ENCODE assay signal across 29 mouse cellular contexts in the genomic region with DNA sequence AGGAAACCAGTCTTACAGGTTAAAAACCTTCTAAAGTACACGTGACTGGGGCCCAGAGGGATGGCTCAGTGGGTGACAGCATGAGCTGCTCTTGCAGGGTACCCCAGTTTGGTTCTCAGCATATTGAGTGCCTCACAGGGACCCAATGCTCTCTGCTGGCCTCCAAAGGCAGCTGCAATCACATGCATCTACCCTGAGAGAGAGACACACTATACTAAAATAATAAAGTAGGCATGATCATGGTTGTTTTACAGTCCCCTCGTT.
DNase-seq lines count a peak whose midpoint lies in the region; ATAC-seq and TF ChIP-seq lines count a peak whose summit lies in the region.
"Had no signal": no experiment of that assay in that cellular context is flagged by ENCODE, and none has a peak within 500 bp of the region (broad histone marks: within the 10 kb centered on the region; RNA-seq: fewer than 3 reads in every experiment).

No protein-coding gene starts in this region.

- WGBS in forebrain, postnatal 0 days = 74% methylated on average over 2 of the region's 2 CpGs
- WGBS in forebrain, embryonic 10.5 days = 80% methylated on average over 2 of the region's 2 CpGs
- 66% methylated on average over 2 of the region's 2 CpGs for WGBS in hindbrain, postnatal 0 days
- 67% methylated on average over 2 of the region's 2 CpGs for WGBS in neural tube, embryonic 15.5 days

- DNase-seq in forebrain, postnatal 0 days = no peak
- no peak for DNase-seq in forebrain, embryonic 10.5 days (ENCODE audit: extremely low spot score, low spot score)
- DNase-seq in left cerebral cortex, adult 2 months (ENCODE audit: extremely low spot score in 1 of 2, low spot score in 2 of 2) = no peak
- DNase-seq in left cerebral cortex, postnatal 25 days (ENCODE audit: low spot score in 2 of 2) = no peak
- DNase-seq in hindbrain, postnatal 0 days (ENCODE audit: low spot score) = no peak
- DNase-seq: adrenal gland, adult 2 months; cerebellum, adult 8-10 months; cerebellum, postnatal 36 days; gastrocnemius, postnatal 25 days; heart, adult 18-20 months; heart, postnatal 36 days; kidney, adult 18-20 months; kidney, postnatal 36 days; layer of hippocampus, postnatal 36 days; liver; lung, postnatal 14 days; right cerebral cortex, adult 18-20 months; spleen, adult 18-20 months; thymus, postnatal 14 days had no signal

- no peak; the same call in 1 of the 2 replicates for ATAC-seq in forebrain, postnatal 0 days
- 0 out of 2 replicates have a peak, but pooled peaks have one; percentile 27 for ATAC-seq in hindbrain, postnatal 0 days
- ATAC-seq in neural tube, embryonic 15.5 days (ENCODE audit: low FRiP score) = peak; percentile 47
- ATAC-seq in megakaryocyte-erythroid progenitor cell, adult 5-6 weeks (replicated peaks; ENCODE audit: low FRiP score, low TSS enrichment, poor library complexity, severe bottlenecking) = no peak
- ATAC-seq: activated CD4-positive, CD25-positive, alpha-beta regulatory T cell, adult 4 months; forebrain, embryonic 14.5 days had no signal

- intact Hi-C loops in left cerebral cortex, adult 2 months (cut with DNase I) = no loop called here
- intact Hi-C loops in left cerebral cortex, postnatal 25 days (cut with DNase I) = no loop called here

- H3K27ac ChIP-seq in forebrain, postnatal 0 days (ENCODE audit: low read depth, low read length) = peak overlapping the region; percentile 45; the same call in 1 of the 2 replicates
- H3K27ac ChIP-seq in forebrain, embryonic 10.5 days = no peak overlapping the region
- H3K27ac ChIP-seq in left cerebral cortex, adult 2 months = peak overlapping the region; percentile 32; the same call in 1 of the 2 replicates
- H3K27ac ChIP-seq in hindbrain, postnatal 0 days = no peak overlapping the region; the same call in 1 of the 2 replicates
- H3K27ac ChIP-seq in neural tube, embryonic 15.5 days (replicated peaks) = 0 out of 2 replicates have a peak overlapping the region, but pooled peaks have one; percentile 54
- H3K27ac ChIP-seq: kidney, embryonic 15.5 days; layer of hippocampus, adult 2 months; liver, embryonic 15.5 days had no signal

- no peak overlapping the region for H3K4me3 ChIP-seq in forebrain, postnatal 0 days (ENCODE audit: low read depth, low read length)
- H3K4me3 ChIP-seq in forebrain, embryonic 10.5 days = no peak overlapping the region
- H3K4me3 ChIP-seq in left cerebral cortex, adult 2 months = no peak overlapping the region
- H3K4me3 ChIP-seq in hindbrain, postnatal 0 days (ENCODE audit: low read length) = no peak overlapping the region
- H3K4me3 ChIP-seq in neural tube, embryonic 15.5 days (replicated peaks) = no peak overlapping the region
- H3K4me3 ChIP-seq: kidney, embryonic 15.5 days; layer of hippocampus, adult 2 months; liver, embryonic 15.5 days had no signal

- H3K4me1 ChIP-seq in forebrain, postnatal 0 days (ENCODE audit: insufficient read depth) = no peaks in the 10 kb centered on the region
- no peaks in the 10 kb centered on the region for H3K4me1 ChIP-seq in forebrain, embryonic 10.5 days
- no peaks in the 10 kb centered on the region for H3K4me1 ChIP-seq in hindbrain, postnatal 0 days (ENCODE audit: insufficient read depth, low read length)
- peaks cover 7% of the 10 kb centered on the region; the same call in 1 of the 2 replicates for H3K4me1 ChIP-seq in neural tube, embryonic 15.5 days
- H3K4me1 ChIP-seq: liver, embryonic 15.5 days had no signal

- no peaks in the 10 kb centered on the region for H3K27me3 ChIP-seq in forebrain, postnatal 0 days (ENCODE audit: insufficient read depth, low read length)
- no peaks in the 10 kb centered on the region for H3K27me3 ChIP-seq in forebrain, embryonic 10.5 days (ENCODE audit: poor library complexity, severe bottlenecking)
- H3K27me3 ChIP-seq in hindbrain, postnatal 0 days (ENCODE audit: insufficient read depth, low read length) = no peaks in the 10 kb centered on the region
- H3K27me3 ChIP-seq in neural tube, embryonic 15.5 days (replicated peaks) = no peaks in the 10 kb centered on the region
- H3K27me3 ChIP-seq: CH12.LX; kidney, embryonic 15.5 days; liver, embryonic 15.5 days had no signal

- no peaks in the 10 kb centered on the region for H3K36me3 ChIP-seq in forebrain, postnatal 0 days (ENCODE audit: insufficient read depth)
- H3K36me3 ChIP-seq in forebrain, embryonic 10.5 days (replicated peaks) = no peaks in the 10 kb centered on the region
- no peaks in the 10 kb centered on the region for H3K36me3 ChIP-seq in hindbrain, postnatal 0 days (ENCODE audit: insufficient read depth, low read length)
- H3K36me3 ChIP-seq in neural tube, embryonic 15.5 days = no peaks in the 10 kb centered on the region
- H3K36me3 ChIP-seq: kidney, embryonic 15.5 days; liver, embryonic 15.5 days had no signal

- no peak overlapping the region for H3K9ac ChIP-seq in forebrain, postnatal 0 days
- no peak overlapping the region for H3K9ac ChIP-seq in hindbrain, postnatal 0 days (replicated peaks; ENCODE audit: low read length)
- no peak overlapping the region for H3K9ac ChIP-seq in neural tube, embryonic 15.5 days (replicated peaks)
- H3K9ac ChIP-seq: kidney, embryonic 15.5 days; liver, embryonic 15.5 days; lung, embryonic 14.5 days had no signal

- no peak for TF ChIP-seq CTCF in forebrain, postnatal 0 days (IDR thresholded peaks at IDR 0.05; ENCODE audit: low read depth)
- TF ChIP-seq CTCF in left cerebral cortex, adult 2 months (IDR thresholded peaks at IDR 0.05) = no peak
- no peak for TF ChIP-seq CTCF in hindbrain, postnatal 0 days (IDR thresholded peaks at IDR 0.05; ENCODE audit: low read depth)

- H3K4me2 ChIP-seq in forebrain, postnatal 0 days (ENCODE audit: low read depth) = no peak overlapping the region
- H3K4me2 ChIP-seq in hindbrain, postnatal 0 days (ENCODE audit: low read depth, low read length) = no peak overlapping the region
- H3K4me2 ChIP-seq in neural tube, embryonic 15.5 days = no peak overlapping the region
- H3K4me2 ChIP-seq: heart, embryonic 11.5 days; kidney, embryonic 15.5 days; liver, embryonic 15.5 days; lung, embryonic 14.5 days had no signal

- no peaks in the 10 kb centered on the region for H3K9me3 ChIP-seq in forebrain, postnatal 0 days (ENCODE audit: low read length)
- H3K9me3 ChIP-seq in forebrain, embryonic 10.5 days = no peaks in the 10 kb centered on the region
- H3K9me3 ChIP-seq in hindbrain, postnatal 0 days (ENCODE audit: low read length) = no peaks in the 10 kb centered on the region
- no peaks in the 10 kb centered on the region for H3K9me3 ChIP-seq in neural tube, embryonic 15.5 days (replicated peaks)
- H3K9me3 ChIP-seq: kidney, embryonic 15.5 days; liver, embryonic 15.5 days had no signal

Comparison
In these comparisons a context has a peak if more than half of its experiments do, and no peak if none do; other contexts are left out.
1. H3K27ac ChIP-seq: peak in forebrain, postnatal 0 days (single experiment), left cerebral cortex, adult 2 months (single experiment) and neural tube, embryonic 15.5 days (single experiment); none in forebrain, embryonic 10.5 days (single experiment) and hindbrain, postnatal 0 days (single experiment).
2. ATAC-seq: peak in hindbrain, postnatal 0 days (single experiment) and neural tube, embryonic 15.5 days (single experiment); none in forebrain, postnatal 0 days (single experiment) and megakaryocyte-erythroid progenitor cell, adult 5-6 weeks (single experiment).